Mouse (Mus musculus) limb, embryonic 14.5 days (tissue): Measurements from ENCODE around the gene Plcb4. TPM values are rescaled to one million over a fixed set of nuclear protein-coding genes. Genes with fewer than 3 reads are reported as not detected.
A peak's percentile ranks its signal among the peaks of the same experiment; 100 is the strongest.

ENCODE experiments used
- ATAC-seq: fragments of 200-750 bp; cut with Nextera tagmentation; 2 replicates; pipeline ENCODE4 v1.8.0; 2017; ENCODE audit warnings: low read depth, moderate number of reproducible peaks, moderate TSS enrichment; ENCODE audit not compliant: low FRiP score
- DNase-seq: peaks from one replicate; pipeline ENCODE4 v3.0.0-alpha.2; 2015; ENCODE audit warnings: low spot score
- H3K27ac ChIP-seq: fragments of 300-500 bp; sonication (generic); replicated peaks from 2 replicates; pipeline ENCODE4 v1.5.1; 2014; ENCODE audit warnings: low read depth, mild to moderate bottlenecking, low read length, moderate library complexity, mixed read lengths
- H3K27me3 ChIP-seq: fragments of 300-500 bp; sonication (generic); 2 replicates; pipeline ENCODE4 v1.6.1; 2014; ENCODE audit warnings: low read length, mixed read lengths; ENCODE audit not compliant: control insufficient read depth, insufficient read depth
- H3K36me3 ChIP-seq: fragments of 300-500 bp; sonication (generic); 2 replicates; pipeline ENCODE4 v1.6.1; 2014; ENCODE audit warnings: mild to moderate bottlenecking, low read length, moderate library complexity, mixed read lengths; ENCODE audit not compliant: control insufficient read depth, insufficient read depth
- H3K4me1 ChIP-seq: fragments of 300-500 bp; sonication (generic); 2 replicates; pipeline ENCODE4 v1.6.1; 2014; ENCODE audit warnings: antibody characterized with exemption, low read length, mixed read lengths; ENCODE audit not compliant: control insufficient read depth, insufficient read depth
- H3K4me2 ChIP-seq: fragments of 300-500 bp; sonication (generic); replicated peaks from 2 replicates; pipeline ENCODE4 v1.6.1; 2014; ENCODE audit warnings: low read depth, mild to moderate bottlenecking, low read length, moderate library complexity; ENCODE audit not compliant: severe bottlenecking
- H3K4me3 ChIP-seq: fragments of 300-500 bp; sonication (generic); replicated peaks from 2 replicates; pipeline ENCODE4 v1.5.1; 2014; ENCODE audit warnings: low read length
- H3K9ac ChIP-seq: fragments of 300-500 bp; sonication (generic); 2 replicates; pipeline ENCODE4 v1.6.1; 2014; ENCODE audit warnings: mild to moderate bottlenecking, low read depth, low read length, moderate library complexity; ENCODE audit not compliant: severe bottlenecking
- H3K9me3 ChIP-seq: fragments of 300-500 bp; sonication (generic); 2 replicates; pipeline ENCODE4 v1.6.1; 2016; ENCODE audit warnings: low read length; ENCODE audit not compliant: control insufficient read depth
- POLR2A ChIP-seq: fragments of 200-500 bp; IDR thresholded peaks from 2 replicates; pipeline ENCODE4 v1.8.0; 2012; ENCODE audit warnings: inconsistent platforms, mild to moderate bottlenecking, moderate library complexity, borderline replicate concordance; ENCODE audit not compliant: insufficient read depth, insufficient read length; ENCODE audit errors: extremely low read depth
- WGBS: fragments of 180-500 bp; shearing (Covaris S2); extraction: QIAGEN DNeasy Blood & Tissue Kit; methylation state at CpG from one replicate; pipeline ENCODE4 v1.1.7; 2014; 5-methylcytosine and 5-hydroxymethylcytosine counted together
- polyA plus RNA-seq, 2 experiments: library from polyadenylated mRNA; depleted of rRNA in 1 of 2; stranded (reverse) in 1 of 2; unstranded in 1 of 2; fragments of >200 nt; fragmentation: Nextera tagmentation in 1 of 2; extraction: Ambion mirVana in 1 of 2; gene quantifications; 2 replicates each; pipeline versions ENCODE4 v1.2.1 to v1.2.3; 2012 to 2014

Gene Plcb4
- polyA plus RNA-seq, 2 experiments, result 13.1 to 23.1 TPM

DNA sequence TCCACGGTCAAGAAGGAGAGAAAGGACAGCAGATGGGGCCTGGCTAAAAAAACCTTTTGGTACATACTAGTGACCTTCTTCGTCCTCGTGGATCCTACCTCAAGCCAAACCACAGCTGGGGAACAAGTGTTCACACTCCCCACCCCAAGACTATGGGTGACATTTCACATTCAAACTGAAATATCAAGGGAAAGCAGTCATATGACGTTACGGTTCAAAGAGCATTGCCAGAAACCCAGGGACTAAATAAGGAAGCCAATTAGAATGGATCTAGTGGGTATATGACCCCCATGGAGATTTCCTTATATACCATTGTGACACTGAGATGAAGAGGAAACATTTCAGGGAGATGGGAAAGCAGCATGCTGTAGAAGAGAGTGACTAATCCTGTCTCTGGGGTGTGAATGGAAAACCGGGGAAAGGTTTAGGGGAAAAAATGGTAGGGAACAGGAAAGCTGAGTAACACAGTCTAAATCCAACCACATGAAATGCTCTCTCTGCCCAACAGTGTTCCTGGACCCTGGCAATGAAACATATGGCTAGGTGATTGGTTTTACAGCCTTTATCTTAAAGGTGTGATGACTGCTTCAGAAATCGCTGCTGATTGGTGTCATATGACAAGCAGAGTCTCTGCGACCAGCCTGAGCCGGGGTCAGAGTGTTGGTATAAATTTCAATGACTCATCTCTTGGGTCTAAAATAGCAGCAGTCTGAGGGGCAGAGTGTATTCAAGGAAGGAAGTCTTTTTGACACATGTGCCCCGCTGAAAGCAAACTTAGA is 114.6 kb downstream of the Plcb4 start:
- Histone ChIP-seq H3K36me3 (no peaks in the 10 kb centered on the region), H3K4me3 (no peak overlapping the region), H3K9me3 (no peaks in the 10 kb centered on the region), H3K27me3 (no peaks in the 10 kb centered on the region), H3K4me2 (no peak overlapping the region), H3K9ac (no peak overlapping the region), H3K27ac (no peak overlapping the region), H3K4me1 (peaks cover 21% of the 10 kb centered on the region)
- WGBS, result 33% methylated on average over 10 of the region's 10 CpGs
- DNase-seq (no peak), ATAC-seq (peak; percentile 55; the same call in 1 of the 2 replicates)
- TF ChIP-seq POLR2A, result no peak

DNA sequence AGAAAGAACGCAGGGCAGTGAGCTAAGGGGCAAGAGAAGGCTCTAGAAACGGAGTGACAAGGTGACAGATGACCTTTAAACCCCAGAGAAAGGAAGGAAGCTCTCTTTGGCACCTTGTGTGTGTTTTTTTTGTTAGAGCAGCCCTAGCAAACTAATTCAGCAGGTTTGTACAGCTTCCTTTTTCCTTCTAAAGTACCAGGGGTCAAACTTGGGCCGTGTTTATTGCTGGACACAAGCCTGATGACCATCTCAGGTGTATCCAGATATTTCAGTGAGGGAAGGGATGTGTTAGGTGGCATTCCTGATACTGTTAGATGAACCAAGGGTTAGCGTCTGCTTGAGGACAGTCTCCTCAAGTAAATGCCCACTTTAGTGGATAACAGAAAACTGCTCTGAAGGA is 116.2 kb downstream of the Plcb4 start:
- Histone ChIP-seq H3K36me3 (no peaks in the 10 kb centered on the region), H3K9me3 (no peaks in the 10 kb centered on the region), H3K4me2 (no peak overlapping the region), H3K27ac (no peak overlapping the region), H3K4me3 (no peak overlapping the region), H3K4me1 (peaks cover 14% of the 10 kb centered on the region), H3K9ac (no peak overlapping the region), H3K27me3 (no peaks in the 10 kb centered on the region)
- WGBS, result 75% methylated on average over 4 of the region's 4 CpGs
- no peak for DNase-seq
- no peak for TF ChIP-seq POLR2A
- no peak for ATAC-seq

DNA sequence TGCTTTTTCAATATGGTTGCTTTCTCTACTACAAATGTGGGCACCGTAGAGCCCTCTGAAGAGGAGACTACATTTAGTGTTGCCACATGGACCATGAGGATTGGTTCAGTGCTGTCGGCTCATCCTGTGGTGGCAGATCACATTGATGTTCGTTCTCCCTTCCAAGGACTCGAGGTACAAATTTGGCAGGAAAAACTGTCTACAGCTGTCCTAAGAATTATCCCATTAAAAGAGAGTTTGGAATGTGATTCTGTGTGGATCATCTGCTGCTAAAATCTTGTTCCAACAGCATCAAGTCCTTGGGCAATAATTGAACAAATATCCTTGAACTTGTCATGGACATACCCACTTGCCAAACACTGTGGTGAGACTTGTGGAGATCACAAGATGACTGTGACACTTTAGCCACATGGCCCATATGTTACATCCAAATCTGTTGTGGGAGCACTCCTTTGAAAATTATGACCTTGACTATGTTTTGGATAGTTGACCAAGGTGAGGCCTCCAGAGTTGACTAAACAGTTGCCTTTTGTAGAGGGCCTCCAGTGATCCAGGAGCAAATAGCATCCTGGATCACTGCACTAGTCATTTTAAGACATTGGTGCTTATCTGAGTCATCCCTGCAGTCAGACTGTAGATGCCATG is 117.4 kb downstream of the Plcb4 start:
- Histone ChIP-seq H3K4me2 (no peak overlapping the region), H3K9me3 (no peaks in the 10 kb centered on the region), H3K9ac (no peak overlapping the region), H3K27ac (no peak overlapping the region), H3K36me3 (no peaks in the 10 kb centered on the region), H3K4me3 (no peak overlapping the region), H3K4me1 (peaks cover 5% of the 10 kb centered on the region), H3K27me3 (no peaks in the 10 kb centered on the region)
- no peak for ATAC-seq
- TF ChIP-seq POLR2A, result no peak
- no peak for DNase-seq
- 89% methylated on average over 4 of the region's 4 CpGs for WGBS

DNA sequence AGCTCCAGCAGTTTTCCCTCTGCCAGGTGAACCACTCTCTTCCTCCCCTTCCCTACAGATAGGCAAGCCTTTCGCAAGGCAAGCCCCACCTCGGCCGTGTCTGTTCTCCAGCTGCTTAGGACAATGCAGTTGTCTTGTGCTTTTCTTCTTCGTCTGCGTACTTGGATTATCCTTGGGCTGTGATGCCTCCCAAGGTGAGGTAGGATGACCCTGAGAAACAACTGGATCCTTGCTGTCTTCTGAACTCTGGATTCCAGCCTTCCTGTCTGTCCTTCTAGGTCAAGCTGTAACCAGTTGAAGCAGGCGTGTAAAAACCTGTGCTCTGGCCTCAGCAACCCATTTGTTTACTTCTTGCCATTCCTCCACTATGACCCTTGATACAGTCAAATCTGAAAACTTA is 122.6 kb downstream of the Plcb4 start:
- no peak for ATAC-seq
- WGBS, result 78% methylated on average over 6 of the region's 6 CpGs
- no peak for DNase-seq

DNA sequence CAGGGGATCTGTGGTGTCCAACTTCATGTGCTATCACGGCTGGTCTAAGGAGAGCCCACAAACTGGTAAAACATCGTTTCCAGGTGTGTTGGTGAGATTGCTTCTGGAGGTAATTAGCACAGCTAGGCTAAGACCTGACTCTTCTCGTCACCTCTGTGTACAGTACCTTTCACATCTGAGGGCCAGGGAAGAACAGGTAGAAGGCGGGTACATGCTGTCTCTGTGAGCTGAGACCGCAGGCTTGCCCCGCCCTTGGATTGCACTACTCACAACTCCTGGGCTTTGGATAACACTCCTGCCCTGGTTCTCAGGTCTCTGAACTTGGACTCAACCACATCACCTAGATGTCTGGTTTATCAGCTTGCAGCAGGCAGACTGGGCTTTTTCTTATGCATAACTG is 128.6 kb downstream of the Plcb4 start:
- no peak for ATAC-seq
- H3K4me2 ChIP-seq, result no peak overlapping the region
- no peak for DNase-seq
- H3K4me3 ChIP-seq, result no peak overlapping the region
- no peaks in the 10 kb centered on the region for H3K4me1 ChIP-seq
- TF ChIP-seq POLR2A, result no peak
- H3K9ac ChIP-seq, result no peak overlapping the region
- no peaks in the 10 kb centered on the region for H3K27me3 ChIP-seq
- WGBS, result 80% methylated on average over 6 of the region's 6 CpGs
- no peaks in the 10 kb centered on the region for H3K36me3 ChIP-seq
- H3K27ac ChIP-seq, result no peak overlapping the region
- H3K9me3 ChIP-seq, result no peaks in the 10 kb centered on the region

More for the DNA sequence above, 122.6 kb downstream of the Plcb4 start:
- no peak for TF ChIP-seq POLR2A
- H3K4me2 ChIP-seq, result no peak overlapping the region
- H3K9ac ChIP-seq, result no peak overlapping the region
- H3K27me3 ChIP-seq, result no peaks in the 10 kb centered on the region
- H3K27ac ChIP-seq, result no peak overlapping the region
- H3K36me3 ChIP-seq, result no peaks in the 10 kb centered on the region
- H3K9me3 ChIP-seq, result no peaks in the 10 kb centered on the region
- H3K4me3 ChIP-seq, result no peak overlapping the region
- H3K4me1 ChIP-seq, result no peaks in the 10 kb centered on the region
